Mouse (Mus musculus) hindbrain, embryonic 14.5 days (tissue): ENCODE measurements around the gene Eif2b3. TPM values are rescaled to one million over a fixed set of nuclear protein-coding genes. Genes with fewer than 3 reads are reported as not detected.

Experiments used
- ATAC-seq: fragments of 200-750 bp; cut with Nextera tagmentation; 2 replicates; pipeline ENCODE4 v1.8.0; 2017; ENCODE audit warnings: moderate number of reproducible peaks, mild to moderate bottlenecking, moderate TSS enrichment, moderate library complexity; ENCODE audit not compliant: low FRiP score
- DNase-seq: peaks from one replicate; pipeline ENCODE4 v3.0.0-alpha.2; 2015; ENCODE audit warnings: low spot score
- H3K27ac ChIP-seq: fragments of 300-500 bp; sonication (generic); 2 replicates; pipeline ENCODE4 v1.5.1; 2014; ENCODE audit warnings: mild to moderate bottlenecking, moderate library complexity
- H3K27me3 ChIP-seq: fragments of 300-500 bp; sonication (generic); 2 replicates; pipeline ENCODE4 v1.6.1; 2014; ENCODE audit warnings: mild to moderate bottlenecking, low read length, mixed read lengths; ENCODE audit not compliant: control insufficient read depth, insufficient read depth
- H3K36me3 ChIP-seq: fragments of 300-500 bp; sonication (generic); replicated peaks from 2 replicates; pipeline ENCODE4 v1.6.1; 2014; ENCODE audit not compliant: control insufficient read depth, insufficient read depth
- H3K4me1 ChIP-seq: fragments of 300-500 bp; sonication (generic); replicated peaks from 2 replicates; pipeline ENCODE4 v1.6.1; 2014; ENCODE audit warnings: antibody characterized with exemption, low read length, mixed read lengths; ENCODE audit not compliant: control insufficient read depth, insufficient read depth
- H3K4me2 ChIP-seq: fragments of 300-500 bp; sonication (generic); replicated peaks from 2 replicates; pipeline ENCODE4 v1.6.1; 2014; ENCODE audit warnings: mild to moderate bottlenecking, moderate library complexity
- H3K4me3 ChIP-seq: fragments of 300-500 bp; sonication (generic); replicated peaks from 2 replicates; pipeline ENCODE4 v1.5.1; 2014; ENCODE audit warnings: mild to moderate bottlenecking, low read length
- H3K9ac ChIP-seq: fragments of 300-500 bp; sonication (generic); 2 replicates; pipeline ENCODE4 v1.6.1; 2014
- H3K9me3 ChIP-seq: fragments of 300-500 bp; sonication (generic); 2 replicates; pipeline ENCODE4 v1.6.1; 2016; ENCODE audit warnings: low read length; ENCODE audit not compliant: control insufficient read depth
- WGBS: fragments of 180-500 bp; shearing (Covaris S2); extraction: QIAGEN DNeasy Blood & Tissue Kit; methylation state at CpG from one replicate; pipeline ENCODE4 v1.1.7; 2014; 5-methylcytosine and 5-hydroxymethylcytosine counted together
- polyA plus RNA-seq: library from polyadenylated mRNA; unstranded; fragments of >200 nt; fragmentation: Nextera tagmentation; extraction: Ambion mirVana; gene quantifications from 2 replicates; pipeline ENCODE4 v1.2.1, GENCODE M21; 2014

The Eif2b3 gene
- polyA plus RNA-seq, 1 experiment from 2014 or later, result 48.6 TPM

DNA sequence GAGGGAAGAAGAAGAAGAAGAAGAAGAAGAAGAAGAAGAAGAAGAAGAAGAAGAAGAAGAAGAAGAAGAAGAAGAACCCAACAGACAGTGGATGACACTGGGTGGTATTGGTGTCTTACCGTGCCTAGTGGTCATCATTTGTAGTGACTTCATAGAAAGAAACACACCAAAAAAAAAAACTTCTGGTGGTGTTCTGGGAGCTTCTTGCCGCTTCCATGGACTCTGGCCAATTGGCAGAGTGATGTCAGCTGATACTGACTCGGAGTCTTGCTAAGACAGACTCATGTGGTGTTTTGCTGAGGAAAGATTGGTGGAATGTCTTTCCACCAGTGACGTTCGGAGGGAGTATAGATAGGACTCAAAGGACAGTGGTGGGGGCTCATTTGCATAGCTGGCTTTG, 9.0 kb upstream of the Eif2b3 start:
- H3K4me2 ChIP-seq, result no peak overlapping the region
- WGBS, result 91% methylated on average over 5 of the region's 5 CpGs
- no peaks in the 10 kb centered on the region for H3K4me1 ChIP-seq
- H3K27ac ChIP-seq, result no peak overlapping the region
- H3K36me3 ChIP-seq, result no peaks in the 10 kb centered on the region
- no peak overlapping the region for H3K4me3 ChIP-seq
- H3K27me3 ChIP-seq, result no peaks in the 10 kb centered on the region
- no peak overlapping the region for H3K9ac ChIP-seq
- ATAC-seq (no peak), DNase-seq (no peak)
- no peaks in the 10 kb centered on the region for H3K9me3 ChIP-seq

DNA sequence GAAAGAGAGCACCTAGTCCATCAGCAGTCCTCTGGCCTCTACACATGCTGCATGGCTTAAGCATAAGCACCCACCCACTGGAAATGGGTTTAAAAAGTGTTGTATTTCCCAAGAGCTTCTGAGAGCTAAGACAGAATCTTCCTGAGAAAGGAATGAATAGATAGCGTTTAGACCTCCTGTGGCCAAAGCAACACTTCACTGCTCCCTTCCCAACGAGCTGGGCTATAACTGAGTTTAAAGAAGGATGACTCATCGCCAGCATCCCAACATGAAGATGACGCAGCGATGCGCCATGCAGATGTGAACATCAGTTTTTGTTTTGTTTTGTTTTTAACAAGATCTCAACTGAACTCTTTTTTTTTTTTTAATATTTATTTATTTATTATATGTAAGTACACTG, 5.6 kb upstream of the Eif2b3 start:
- Histone ChIP-seq H3K27me3 (no peaks in the 10 kb centered on the region), H3K4me2 (no peak overlapping the region), H3K27ac (no peak overlapping the region), H3K36me3 (no peaks in the 10 kb centered on the region), H3K4me3 (no peak overlapping the region), H3K9ac (no peak overlapping the region), H3K9me3 (no peaks in the 10 kb centered on the region), H3K4me1 (no peaks in the 10 kb centered on the region)
- whole genome bisulfite sequencing, result 84% methylated on average over 6 of the region's 6 CpGs
- no peak for ATAC-seq
- no peak for DNase-seq

DNA sequence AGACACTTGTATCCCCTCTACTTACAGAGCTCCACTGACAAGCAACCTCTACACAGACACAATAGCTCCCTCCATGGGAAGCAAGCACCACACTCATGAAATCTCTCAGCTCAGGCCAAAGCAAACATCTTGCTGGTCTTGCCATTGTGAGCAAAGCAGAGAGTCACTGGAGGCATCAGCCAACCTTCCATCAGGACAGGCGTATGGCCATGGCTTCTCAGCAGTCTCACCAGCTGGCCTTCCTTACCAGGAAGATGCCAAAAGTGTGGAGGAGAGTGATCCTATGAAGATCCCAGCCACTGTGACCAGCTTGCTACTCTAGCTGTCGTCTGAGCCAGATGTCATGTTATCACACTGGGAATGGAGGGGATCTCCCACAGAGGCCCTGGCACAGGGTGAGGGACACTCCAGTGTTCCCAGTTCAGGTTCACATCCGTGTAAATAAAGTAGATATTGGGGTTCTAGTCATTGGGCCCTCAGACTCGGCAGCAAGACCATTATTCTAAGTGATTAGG, 4.2 kb upstream of the Eif2b3 start:
- H3K36me3 ChIP-seq, result no peaks in the 10 kb centered on the region
- H3K4me1 ChIP-seq, result peaks cover 2% of the 10 kb centered on the region
- no peak overlapping the region for H3K4me2 ChIP-seq
- no peak overlapping the region for H3K27ac ChIP-seq
- no peak for ATAC-seq
- H3K4me3 ChIP-seq, result no peak overlapping the region
- WGBS, result 76% methylated on average over 4 of the region's 4 CpGs
- no peak for DNase-seq
- H3K9ac ChIP-seq, result no peak overlapping the region
- no peaks in the 10 kb centered on the region for H3K9me3 ChIP-seq
- H3K27me3 ChIP-seq, result no peaks in the 10 kb centered on the region

DNA sequence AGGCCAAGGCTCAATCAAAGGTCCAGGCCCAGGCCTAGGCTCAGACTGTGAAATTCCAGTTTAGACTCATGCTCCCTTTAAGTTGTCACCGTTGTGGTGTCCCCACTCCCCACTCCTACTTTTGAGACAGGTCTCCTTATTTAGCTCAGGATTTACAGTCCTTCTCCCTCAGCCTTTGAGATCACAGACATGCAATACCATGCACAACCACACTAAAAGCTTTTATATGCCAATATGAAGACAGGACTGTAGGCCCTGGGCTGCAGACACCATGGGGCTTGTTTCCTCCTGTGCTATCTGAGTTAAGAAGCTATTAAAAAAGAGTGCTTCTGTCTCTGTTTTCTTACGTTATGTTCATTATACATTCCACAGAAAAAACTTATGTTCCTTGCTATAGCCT, 1.5 kb upstream of the Eif2b3 start:
- no peak overlapping the region for H3K9ac ChIP-seq
- no peak overlapping the region for H3K4me2 ChIP-seq
- no peaks in the 10 kb centered on the region for H3K27me3 ChIP-seq
- H3K27ac ChIP-seq, result no peak overlapping the region
- H3K9me3 ChIP-seq, result no peaks in the 10 kb centered on the region
- H3K4me1 ChIP-seq, result peaks cover 5% of the 10 kb centered on the region
- no peak overlapping the region for H3K4me3 ChIP-seq
- H3K36me3 ChIP-seq, result peaks cover 8% of the 10 kb centered on the region
- DNase-seq, result no peak
- 90% methylated on average over 2 of the region's 2 CpGs for WGBS
- no peak for ATAC-seq

DNA sequence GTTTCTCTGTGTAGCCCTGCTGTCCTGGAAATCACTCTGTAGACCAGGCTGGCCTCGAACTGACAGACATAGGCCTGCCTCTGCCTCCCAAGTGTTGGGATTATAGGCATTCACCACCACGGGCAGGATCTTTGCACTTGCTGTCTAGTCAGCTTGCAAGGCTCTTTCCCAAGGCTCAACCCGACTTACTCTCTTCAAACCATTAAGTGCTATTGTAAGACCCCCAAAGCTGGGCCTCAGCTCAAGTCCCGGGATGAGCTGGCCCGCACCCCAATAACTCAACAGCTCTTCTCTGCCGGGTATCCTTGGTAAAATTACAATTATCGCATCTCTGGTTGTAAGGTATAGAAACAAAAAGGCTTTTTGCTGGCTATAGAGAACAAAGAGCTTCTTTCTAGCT, 875 bp upstream of the Eif2b3 start:
- peaks cover 14% of the 10 kb centered on the region for H3K36me3 ChIP-seq
- no peaks in the 10 kb centered on the region for H3K27me3 ChIP-seq
- H3K4me1 ChIP-seq, result peaks cover 5% of the 10 kb centered on the region
- WGBS, result 88% methylated on average over 7 of the region's 7 CpGs
- DNase-seq, result no peak
- ATAC-seq, result no peak
- H3K4me2 ChIP-seq, result no peak overlapping the region; the same call in 1 of the 2 replicates
- no peak overlapping the region for H3K9ac ChIP-seq
- H3K4me3 ChIP-seq, result no peak overlapping the region
- no peak overlapping the region for H3K27ac ChIP-seq
- H3K9me3 ChIP-seq, result no peaks in the 10 kb centered on the region

DNA sequence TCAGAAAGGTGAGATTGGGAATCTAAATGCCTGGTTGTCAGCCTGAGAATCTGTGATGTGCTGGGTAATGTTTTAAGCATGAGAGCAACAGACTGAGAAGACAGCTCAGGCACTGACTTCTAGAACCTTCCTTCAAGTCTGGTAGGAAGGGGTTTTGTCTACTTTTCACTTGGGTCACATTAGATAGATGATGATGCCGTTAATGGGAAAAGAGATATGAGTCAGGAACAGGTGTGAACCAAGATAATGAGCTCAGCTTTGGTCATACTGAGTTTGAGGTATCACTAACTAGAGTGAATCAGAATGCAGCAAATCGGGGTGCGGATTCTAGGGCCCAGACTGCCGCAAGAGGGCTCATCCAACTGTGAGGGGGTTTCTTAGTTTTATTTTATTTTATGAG, 4.3 kb downstream of the Eif2b3 start:
- H3K4me1 ChIP-seq, result peaks cover 5% of the 10 kb centered on the region
- H3K27me3 ChIP-seq, result no peaks in the 10 kb centered on the region
- 98% methylated on average over 4 of the region's 4 CpGs for WGBS
- DNase-seq, result no peak
- H3K27ac ChIP-seq, result no peak overlapping the region
- ATAC-seq, result no peak
- H3K36me3 ChIP-seq, result peaks cover 35% of the 10 kb centered on the region
- H3K4me2 ChIP-seq, result no peak overlapping the region
- no peak overlapping the region for H3K4me3 ChIP-seq
- no peaks in the 10 kb centered on the region for H3K9me3 ChIP-seq
- no peak overlapping the region for H3K9ac ChIP-seq

DNA sequence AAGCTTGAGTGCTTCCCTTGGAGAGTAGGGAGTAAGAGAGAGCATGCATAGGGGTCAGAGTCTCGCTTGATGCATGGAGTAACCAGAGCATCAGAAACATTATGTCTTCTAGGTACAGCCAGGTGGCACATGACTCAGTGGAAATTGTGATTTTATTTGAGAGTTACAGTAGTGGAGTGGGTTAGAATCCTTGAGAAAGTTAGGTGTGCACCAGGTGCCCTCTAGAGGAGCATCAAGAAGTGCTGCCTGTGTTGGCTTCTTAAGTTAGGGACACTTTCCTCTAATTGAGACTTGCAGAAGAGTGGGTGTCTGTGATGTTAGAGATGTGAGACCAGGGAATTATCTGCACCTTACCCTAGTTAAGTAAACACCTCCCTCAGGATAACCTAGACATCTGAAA, 11.9 kb downstream of the Eif2b3 start:
- Histone ChIP-seq H3K27ac (no peak overlapping the region), H3K4me2 (no peak overlapping the region), H3K4me1 (no peaks in the 10 kb centered on the region), H3K9me3 (no peaks in the 10 kb centered on the region), H3K9ac (no peak overlapping the region), H3K36me3 (peaks cover 23% of the 10 kb centered on the region), H3K27me3 (no peaks in the 10 kb centered on the region), H3K4me3 (no peak overlapping the region)
- WGBS, result 98% methylated on average over 1 of the region's 1 CpGs
- DNase-seq (no peak), ATAC-seq (no peak)

DNA sequence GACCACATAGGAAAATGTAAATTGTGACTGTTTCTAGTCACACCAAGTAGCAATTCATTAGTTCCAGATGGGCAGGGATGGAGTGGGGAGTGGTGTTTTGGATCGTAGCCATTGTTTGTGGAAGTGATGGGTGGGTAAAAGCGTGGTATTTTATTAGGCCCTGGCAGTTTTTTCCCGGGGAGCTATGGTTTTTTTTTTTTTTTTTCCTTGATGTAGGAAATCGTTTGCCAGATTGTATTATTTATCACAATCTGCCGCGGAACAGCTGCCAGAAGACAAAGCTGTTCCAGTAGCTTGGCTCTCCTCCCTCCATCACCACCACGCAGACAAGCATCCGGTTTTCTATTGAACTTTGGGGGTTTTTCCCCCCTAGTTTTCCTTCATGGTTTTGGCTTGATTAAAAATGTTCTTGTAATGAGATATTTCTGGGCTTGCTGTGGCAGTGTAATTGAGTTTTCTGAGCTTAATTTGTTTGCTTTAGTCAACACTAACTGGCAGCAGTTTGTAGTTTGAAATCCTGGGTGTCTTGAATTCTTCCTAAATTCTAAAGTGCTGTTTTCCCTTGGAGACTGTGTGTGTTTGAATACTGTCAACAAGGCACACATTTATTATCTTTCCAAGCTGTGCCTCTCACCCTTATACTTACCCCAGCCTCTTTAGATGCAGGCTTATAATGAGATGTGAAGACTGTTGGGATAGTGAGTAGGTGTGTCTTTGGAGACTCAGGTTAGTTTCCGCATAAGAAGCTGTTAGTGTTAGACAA, 20.9 kb downstream of the Eif2b3 start:
- Histone ChIP-seq H3K4me1 (peaks cover 22% of the 10 kb centered on the region), H3K9me3 (no peaks in the 10 kb centered on the region), H3K9ac (no peak overlapping the region), H3K27ac (peak overlapping the region; percentile 55), H3K27me3 (no peaks in the 10 kb centered on the region), H3K4me2 (peak overlapping the region; percentile 10; the same call in 1 of the 2 replicates), H3K36me3 (peaks cover 7% of the 10 kb centered on the region; the same call in 1 of the 2 replicates), H3K4me3 (no peak overlapping the region)
- WGBS, result 27% methylated on average over 9 of the region's 9 CpGs
- DNase-seq (peak; percentile 73), ATAC-seq (peak; percentile 64; the same call in 1 of the 2 replicates)

DNA sequence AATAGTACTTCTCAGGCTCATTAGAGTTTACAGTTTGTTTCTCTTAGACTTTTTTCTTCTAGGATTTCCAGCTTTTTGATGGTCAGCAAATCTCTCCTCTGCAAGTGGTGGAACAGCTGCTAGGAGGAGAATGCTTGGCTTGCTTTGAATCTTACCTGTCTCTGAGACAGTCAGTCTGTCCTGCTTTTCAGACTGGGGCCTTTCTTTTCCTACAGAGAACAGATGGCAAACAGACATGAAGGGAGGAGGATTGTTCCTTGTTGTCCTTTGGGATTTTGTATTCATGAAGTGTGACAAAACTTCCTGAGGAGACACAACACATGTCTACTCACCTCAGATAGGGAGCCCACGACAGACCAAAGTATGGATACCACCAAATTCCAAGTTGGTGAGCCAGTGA, 21.6 kb downstream of the Eif2b3 start:
- H3K27ac ChIP-seq, result peak overlapping the region; percentile 55
- no peak overlapping the region for H3K4me2 ChIP-seq
- WGBS, result 24% methylated on average over 1 of the region's 1 CpGs
- no peak for ATAC-seq
- H3K4me1 ChIP-seq, result peaks cover 22% of the 10 kb centered on the region
- no peaks in the 10 kb centered on the region for H3K27me3 ChIP-seq
- H3K36me3 ChIP-seq, result peaks cover 7% of the 10 kb centered on the region; the same call in 1 of the 2 replicates
- no peak overlapping the region for H3K4me3 ChIP-seq
- no peak for DNase-seq
- no peaks in the 10 kb centered on the region for H3K9me3 ChIP-seq
- no peak overlapping the region for H3K9ac ChIP-seq
